Mouse (Mus musculus) left cerebral cortex, adult 2 months (tissue): ENCODE results near the gene Aqp6. TPM values are rescaled to one million over a fixed set of nuclear protein-coding genes. Genes with fewer than 3 reads are reported as not detected.

Source experiments
- DNase-seq, 2 experiments: peaks; one replicate each; pipeline ENCODE4 v3.0.0; 2021 to 2022; ENCODE audit warnings: low spot score in 2 of 2, mixed read lengths in 1 of 2; ENCODE audit errors: extremely low spot score in 1 of 2
- H3K27ac ChIP-seq: fragments of 200-600 bp; 2 replicates; pipeline ENCODE4 v1.8.1; 2022
- H3K4me3 ChIP-seq: fragments of 200-600 bp; 2 replicates; pipeline ENCODE4 v1.8.1; 2022
- CTCF ChIP-seq: fragments of 200-600 bp; IDR thresholded peaks from 2 replicates; pipeline ENCODE4 v1.8.1; 2022; ENCODE audit warnings: antibody characterized with exemption, mild to moderate bottlenecking, moderate library complexity
- intact Hi-C: fragments of 180-260 bp; cut with DNase I; formaldehyde crosslinking; loops from one replicate; pipeline ENCODE4 v1.15.1; 2025
- total RNA-seq, 2 experiments: library from RNA; stranded (reverse); gene quantifications; 2 replicates each; pipeline ENCODE4 v1.2.3; 2021

The Aqp6 gene
- total RNA-seq, 2 experiments from 2014 or later: 0.61 to 0.70 TPM

- TF ChIP-seq CTCF: no peak
- DNase-seq: no peak
- H3K4me3 ChIP-seq: peak overlapping the region; percentile 63
- peak overlapping the region; percentile 61 for H3K27ac ChIP-seq
- intact Hi-C loops: no loop called here
Measured at GRCm38 (mm10) chr15:99651984-99652872, 51.0 kb downstream of the Aqp6 start.

DNA sequence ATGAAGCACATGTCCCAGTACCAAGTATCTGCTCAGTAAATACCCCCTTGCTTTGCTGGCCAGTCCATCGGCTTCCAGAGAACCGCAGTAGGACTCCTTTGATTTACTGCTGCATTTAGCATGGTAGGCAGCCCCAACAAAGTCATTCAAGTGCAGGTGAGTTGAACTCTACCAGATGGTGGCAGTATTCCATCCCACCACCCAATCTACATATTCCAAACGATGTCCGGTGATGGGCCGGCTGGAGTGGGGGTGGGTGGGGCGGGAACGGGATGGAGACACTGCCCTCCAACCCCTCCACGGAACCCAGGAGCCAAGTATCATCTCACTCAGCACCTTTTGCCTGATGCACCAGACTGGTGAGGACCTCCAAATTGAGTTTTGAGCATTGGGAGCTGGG, 52.1 kb downstream of the Aqp6 start:
- Histone ChIP-seq H3K27ac (no peak overlapping the region), H3K4me3 (peak overlapping the region; percentile 23; the same call in 1 of the 2 replicates)
- DNase-seq: no peak
- peak; percentile 3 for TF ChIP-seq CTCF
- intact Hi-C loops: no loop called here

DNA sequence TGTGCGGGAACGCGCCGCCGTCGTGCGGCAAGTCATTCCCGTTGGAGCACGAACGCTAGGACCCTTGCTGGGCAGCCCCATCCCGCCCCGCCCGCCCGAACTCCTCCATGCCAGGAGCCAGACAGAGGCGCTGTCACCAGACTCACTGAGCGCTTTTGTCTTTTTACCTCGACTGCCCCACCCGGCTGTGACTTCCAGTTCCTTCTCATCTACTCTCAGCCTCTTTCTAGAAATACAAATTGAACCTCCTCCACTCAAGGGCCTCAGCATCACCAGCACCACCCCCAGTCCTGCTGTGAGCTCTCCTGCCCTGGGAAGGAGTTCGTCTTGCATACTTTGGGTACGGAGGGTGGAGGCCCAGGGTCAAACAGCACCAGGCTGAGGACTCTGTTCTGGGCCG, 52.7 kb downstream of the Aqp6 start:
- no peak for TF ChIP-seq CTCF
- intact Hi-C loops: no loop called here
- H3K27ac ChIP-seq: no peak overlapping the region
- DNase-seq: no peak
- H3K4me3 ChIP-seq: peak overlapping the region; percentile 23

Other genes with a start within 250 kb of the Aqp6 start
- 10 to 100 TPM in 1 of 2 experiments, 1 to 10 TPM in 1; 10.0 to 11.4 TPM for gene Fmnl3, start 230.9 kb upstream of the Aqp6 start, total RNA-seq
- 100 to 1,000 TPM; 332 to 333 TPM for gene Tmbim6, start 208.5 kb upstream of the Aqp6 start, total RNA-seq
- 10 to 100 TPM; 19.2 to 21.3 TPM for gene Nckap5l, start 143.7 kb upstream of the Aqp6 start, total RNA-seq
- gene Bcdin3d, start 126.7 kb upstream of the Aqp6 start, total RNA-seq: 1 to 10 TPM; 3.7 to 5.4 TPM
- gene Faim2, start 73.2 kb upstream of the Aqp6 start, total RNA-seq: 100 to 1,000 TPM; 421 to 422 TPM
- gene Aqp2, start 22.3 kb upstream of the Aqp6 start, total RNA-seq: under 1 TPM in 1 of 2 experiments, not detected in 1; 0.25 TPM
- gene Aqp5, start 10.6 kb upstream of the Aqp6 start, total RNA-seq: under 1 TPM; 0.59 to 0.79 TPM
- gene Racgap1, start 50.3 kb downstream of the Aqp6 start, total RNA-seq: 10 to 100 TPM in 1 of 2 experiments, 1 to 10 TPM in 1; 8.0 to 10.6 TPM
- gene Asic1, start 69.0 kb downstream of the Aqp6 start, total RNA-seq: 10 to 100 TPM; 66.7 to 81.0 TPM
- gene Smarcd1, start 100.7 kb downstream of the Aqp6 start, total RNA-seq: 100 to 1,000 TPM; 157 to 163 TPM
- 10 to 100 TPM in 1 of 2 experiments, 1 to 10 TPM in 1; 5.3 to 11.7 TPM for gene Gm17349, start 104.1 kb downstream of the Aqp6 start, total RNA-seq
- gene Gpd1, start 116.1 kb downstream of the Aqp6 start, total RNA-seq: 100 to 1,000 TPM in 1 of 2 experiments, 10 to 100 TPM in 1; 90.7 to 100 TPM
- 100 to 1,000 TPM; 113 to 123 TPM for gene Cox14, start 124.2 kb downstream of the Aqp6 start, total RNA-seq
- gene Cers5, start 171.5 kb downstream of the Aqp6 start, total RNA-seq: 10 to 100 TPM; 32.3 to 34.7 TPM